Mouse (Mus musculus) thymus, postnatal 14 days (tissue): Measurements from ENCODE around the gene Lad1.
A peak's percentile ranks its signal among the peaks of the same experiment; 100 is the strongest.

Experiments used
- DNase-seq: peaks from one replicate; pipeline ENCODE4 v3.0.0; 2021

Gene Lad1

DNA sequence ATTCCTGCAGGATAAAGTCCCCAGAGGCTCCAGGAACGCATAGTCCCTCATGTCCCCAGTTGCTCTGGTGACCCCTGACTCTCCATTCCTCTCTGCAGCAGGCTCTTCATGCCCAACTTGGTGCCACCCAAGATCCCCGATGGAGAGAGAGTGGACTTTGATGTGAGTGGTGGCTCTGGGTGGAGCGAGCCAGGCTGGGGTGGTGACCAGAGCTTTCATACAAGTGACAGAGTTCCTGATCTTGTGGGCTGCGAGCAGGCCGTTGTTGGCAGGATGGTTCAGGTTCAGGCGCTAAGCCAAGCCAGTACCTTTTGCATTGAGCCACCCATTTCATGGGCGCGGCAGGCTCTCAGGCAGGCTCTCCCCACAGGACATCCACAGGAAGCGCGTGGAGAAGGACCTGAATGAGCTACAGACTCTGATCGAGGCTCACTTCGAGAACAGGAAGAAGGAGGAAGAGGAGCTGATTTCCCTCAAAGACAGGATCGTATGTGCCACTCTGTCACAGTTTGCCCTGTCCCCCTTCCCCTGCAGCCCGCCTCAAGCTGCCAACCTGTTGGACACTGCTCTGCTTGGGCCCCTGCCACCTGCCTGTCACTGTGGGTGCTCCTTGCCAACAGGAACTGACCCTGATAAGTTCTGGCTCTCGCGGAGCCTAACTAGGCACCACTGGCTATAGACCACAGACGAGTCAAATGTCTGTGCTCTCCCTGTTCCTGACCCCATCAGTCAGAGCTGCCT, 29.4 kb downstream of the Lad1 start:
- no peak for DNase-seq

DNA sequence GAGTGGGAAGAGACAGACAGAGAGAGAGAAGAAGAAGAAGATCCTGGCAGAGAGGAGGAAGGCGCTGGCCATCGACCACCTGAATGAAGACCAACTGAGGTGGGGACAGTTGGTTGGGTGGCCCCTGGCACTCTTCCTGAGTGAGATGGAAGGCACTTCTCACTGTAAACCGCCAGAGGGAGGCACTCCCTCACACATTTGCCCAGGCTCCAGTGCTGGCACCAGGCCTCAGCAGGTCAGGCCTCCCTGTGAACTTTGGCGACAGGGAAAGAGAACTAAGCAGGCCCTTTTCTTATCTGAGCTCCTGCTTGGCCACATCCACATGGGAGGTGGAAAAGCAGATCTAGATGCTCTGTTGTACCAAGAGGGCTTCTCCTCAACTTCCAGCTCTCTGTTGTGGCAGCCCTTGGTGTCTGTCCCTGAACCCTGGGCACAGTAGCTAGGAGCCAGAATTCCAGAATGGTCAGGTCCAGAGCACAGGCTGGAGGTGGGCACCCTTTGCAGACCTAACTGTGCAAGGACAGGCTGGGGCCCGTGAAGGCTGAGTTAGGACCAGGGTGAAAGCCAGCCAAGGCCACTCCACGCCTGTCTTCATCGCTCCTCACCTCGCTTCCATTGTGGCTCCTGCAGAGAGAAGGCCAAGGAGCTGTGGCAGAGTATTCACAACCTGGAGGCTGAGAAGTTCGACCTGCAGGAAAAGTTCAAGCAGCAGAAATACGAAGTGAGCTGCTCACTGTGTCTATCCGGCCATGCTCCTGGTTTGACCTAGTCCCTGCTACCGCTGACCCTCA, 32.5 kb downstream of the Lad1 start:
- DNase-seq = peak; percentile 13

DNA sequence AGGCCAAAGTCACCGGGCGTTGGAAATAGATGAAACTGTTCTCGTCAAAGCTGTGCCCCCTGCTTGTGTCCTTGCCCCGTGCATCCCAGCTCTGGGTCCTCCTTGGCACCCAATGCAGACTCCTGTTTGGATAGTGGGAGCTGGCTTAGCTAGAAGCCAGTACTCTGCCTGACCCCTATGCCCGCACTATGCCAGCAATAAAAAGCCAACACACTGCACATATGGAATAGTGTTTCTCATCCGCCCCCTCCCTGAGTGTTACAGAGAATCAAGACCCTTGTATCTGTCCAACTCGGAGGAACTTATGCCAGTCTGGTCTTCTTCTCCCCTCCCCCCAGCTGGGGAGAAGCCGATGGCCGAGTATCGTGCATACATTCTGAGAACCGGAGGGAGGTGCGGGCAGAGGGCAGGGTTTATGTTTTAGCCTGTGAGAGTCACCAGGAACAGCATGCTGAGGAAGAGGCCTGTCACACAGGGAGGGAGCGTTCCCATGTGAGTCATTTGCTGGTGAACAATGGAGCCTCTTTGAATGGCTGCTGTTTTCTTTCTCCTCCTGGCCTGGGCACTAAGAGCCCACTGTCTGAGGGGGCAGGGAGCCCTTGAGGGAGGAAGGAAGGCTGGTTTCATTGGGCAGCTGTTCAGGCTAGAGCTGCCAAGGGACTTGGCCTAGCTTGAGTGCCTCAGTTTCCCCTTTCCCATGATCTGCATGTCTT, 33.8 kb downstream of the Lad1 start:
- DNase-seq = no peak

DNA sequence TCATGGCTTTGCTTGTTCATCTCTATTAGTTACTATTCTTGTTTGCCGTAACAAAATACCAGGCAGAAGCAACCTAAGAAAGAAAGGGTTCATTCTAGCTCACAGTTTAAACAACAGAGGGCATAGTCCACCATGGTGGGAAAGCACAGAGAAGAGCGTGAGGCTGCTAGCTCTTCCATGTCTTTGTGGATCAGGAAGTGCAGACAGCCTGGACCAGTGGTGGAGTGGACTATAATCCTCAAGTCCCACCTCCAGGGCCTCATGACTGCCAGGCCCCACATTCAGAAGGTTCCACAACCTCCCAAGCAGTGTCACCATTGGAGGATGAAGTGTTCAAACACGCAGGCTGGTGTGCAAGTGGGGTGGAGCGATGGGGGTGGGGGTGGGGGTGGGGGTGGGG, 34.8 kb downstream of the Lad1 start:
- DNase-seq = no peak

DNA sequence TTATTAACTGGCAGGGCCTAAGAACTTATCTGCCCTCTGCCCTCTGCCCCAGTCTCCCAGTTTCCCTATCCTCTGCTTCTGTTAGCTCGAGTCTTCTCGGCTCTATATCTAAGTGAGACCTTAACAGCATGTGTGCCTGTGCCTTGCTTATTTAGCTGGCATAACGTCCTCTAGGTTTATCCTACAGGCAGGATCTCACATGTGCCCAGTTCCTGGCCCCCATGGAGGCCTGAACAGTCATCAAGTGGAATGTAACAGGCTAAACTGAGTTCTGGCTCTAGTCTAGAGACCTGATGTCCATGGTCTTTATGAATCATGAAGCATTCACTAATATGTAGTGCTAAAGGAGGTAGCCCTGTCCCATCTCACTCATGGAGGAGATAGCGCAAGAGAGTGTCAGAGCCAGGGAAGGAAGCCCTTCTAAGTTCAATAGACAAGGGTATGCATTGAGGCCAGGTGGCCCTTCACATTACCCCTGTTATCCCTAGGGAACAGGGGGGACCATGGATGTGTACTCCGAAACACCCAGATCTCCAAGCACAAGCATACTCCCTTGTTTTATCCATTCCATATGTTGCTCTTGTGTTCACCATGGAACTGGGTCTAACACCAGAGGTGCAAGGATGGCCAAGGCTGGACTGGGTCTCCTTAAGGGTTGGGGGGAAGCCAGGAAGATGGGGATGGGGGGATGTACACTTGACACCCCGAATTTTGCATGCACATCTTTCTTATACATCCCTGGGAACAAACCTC, 36.4 kb downstream of the Lad1 start:
- DNase-seq = no peak

DNA sequence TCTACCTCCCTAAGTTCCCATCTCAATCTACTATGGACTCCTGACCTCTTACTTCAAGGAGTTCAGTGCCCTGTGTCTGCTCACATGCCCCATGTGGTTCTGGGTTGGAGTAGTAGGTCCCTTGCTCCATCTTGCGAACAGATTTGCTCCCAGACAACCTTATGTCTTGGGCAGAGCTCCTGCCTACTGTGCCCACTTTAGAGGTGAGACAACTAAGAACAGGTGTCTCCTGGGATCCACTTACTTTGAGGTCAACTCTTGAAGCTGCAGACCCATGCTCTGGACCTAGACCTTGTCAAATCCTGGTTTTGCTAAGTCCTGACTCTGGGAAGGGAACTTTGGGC, 36.9 kb downstream of the Lad1 start:
- no peak for DNase-seq

DNA sequence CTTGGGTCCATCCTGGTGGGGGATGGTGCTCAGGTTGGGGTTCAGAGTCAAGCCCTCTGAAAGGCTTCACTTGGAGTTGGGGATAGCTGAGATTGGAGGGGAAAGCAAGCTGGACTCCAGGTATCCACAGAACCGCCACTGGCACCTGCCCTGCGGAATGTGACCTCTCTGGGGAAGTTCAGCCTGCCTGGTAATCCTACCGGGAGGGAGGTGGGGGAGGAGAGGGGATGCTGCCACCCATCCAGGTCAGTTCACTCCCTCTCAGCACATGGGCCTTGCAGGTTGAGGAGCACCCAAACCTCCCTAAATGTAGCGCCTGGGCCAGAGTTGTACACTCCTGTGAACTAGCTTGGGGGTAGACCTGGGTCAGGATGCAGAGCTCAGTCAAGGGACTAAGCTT, 37.7 kb downstream of the Lad1 start:
- DNase-seq = no peak

DNA sequence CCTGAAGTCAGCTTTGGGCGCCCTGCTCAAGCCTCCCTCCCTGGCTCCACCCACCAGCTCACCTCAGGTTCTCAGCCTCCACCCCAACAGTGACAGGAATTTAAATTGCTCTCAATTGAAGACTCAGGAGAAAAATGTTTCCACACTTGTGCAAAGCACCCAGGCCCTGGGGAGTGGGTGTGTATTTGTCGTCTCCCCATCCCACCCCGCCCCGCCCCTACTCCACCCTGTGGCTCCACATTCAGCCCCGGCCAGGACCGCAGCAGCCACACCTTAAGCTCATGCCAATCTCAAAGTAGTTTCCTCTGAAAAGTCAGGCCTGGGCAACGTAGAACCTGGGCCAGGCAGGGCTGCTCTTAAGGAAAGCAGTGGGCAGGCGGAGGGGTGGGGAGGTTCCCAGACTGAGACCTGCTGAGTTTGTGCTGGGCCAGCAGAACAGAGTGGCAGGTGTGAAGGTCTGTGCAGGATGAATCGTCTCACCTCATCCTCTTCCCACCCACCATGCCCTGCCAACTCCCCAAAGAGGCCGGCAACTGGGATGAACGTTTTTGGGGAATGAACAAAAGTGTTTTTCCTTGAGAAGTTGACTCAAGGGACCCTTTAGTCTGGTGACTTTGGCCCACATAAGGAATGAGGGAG, 38.9 kb downstream of the Lad1 start:
- DNase-seq = no peak

DNA sequence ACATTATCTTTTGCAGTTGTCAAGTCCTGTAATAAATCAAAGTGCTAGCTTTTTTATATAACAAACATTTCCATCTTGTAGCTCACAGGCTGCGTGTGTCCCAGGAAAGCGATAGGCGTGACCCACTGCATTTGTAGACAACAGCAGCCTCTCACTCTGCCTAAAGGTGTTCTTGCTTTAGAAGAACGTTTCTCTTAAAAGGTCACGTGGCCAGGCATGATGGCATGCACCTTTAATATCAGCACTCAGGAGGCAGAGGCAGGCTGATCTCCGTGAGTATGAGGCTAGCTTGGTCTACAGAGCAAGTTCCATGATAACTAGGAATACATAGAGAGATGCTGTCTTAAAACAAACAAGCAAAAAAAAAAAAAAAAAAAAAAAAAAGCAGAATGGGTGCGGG, 40.1 kb downstream of the Lad1 start:
- no peak for DNase-seq

DNA sequence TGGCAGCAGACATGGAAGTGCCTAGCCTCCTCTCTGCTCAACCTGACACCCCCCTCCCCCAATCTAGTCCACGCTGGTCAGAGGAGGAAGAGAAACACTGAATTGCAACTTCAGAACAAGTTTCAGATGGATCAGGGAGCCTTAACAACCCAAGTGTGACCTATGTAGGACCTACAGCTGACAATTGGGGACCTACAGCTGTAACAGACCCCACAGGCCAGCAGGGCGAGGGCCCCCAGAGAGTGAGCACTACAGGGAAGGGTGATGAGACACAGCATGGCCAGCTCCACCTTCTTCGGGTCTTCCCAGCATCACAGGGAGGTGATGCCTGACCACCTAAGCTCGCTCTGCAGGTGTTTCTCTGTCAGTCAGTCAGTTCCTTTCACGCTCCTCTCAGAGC, 42.7 kb downstream of the Lad1 start:
- no peak for DNase-seq

DNA sequence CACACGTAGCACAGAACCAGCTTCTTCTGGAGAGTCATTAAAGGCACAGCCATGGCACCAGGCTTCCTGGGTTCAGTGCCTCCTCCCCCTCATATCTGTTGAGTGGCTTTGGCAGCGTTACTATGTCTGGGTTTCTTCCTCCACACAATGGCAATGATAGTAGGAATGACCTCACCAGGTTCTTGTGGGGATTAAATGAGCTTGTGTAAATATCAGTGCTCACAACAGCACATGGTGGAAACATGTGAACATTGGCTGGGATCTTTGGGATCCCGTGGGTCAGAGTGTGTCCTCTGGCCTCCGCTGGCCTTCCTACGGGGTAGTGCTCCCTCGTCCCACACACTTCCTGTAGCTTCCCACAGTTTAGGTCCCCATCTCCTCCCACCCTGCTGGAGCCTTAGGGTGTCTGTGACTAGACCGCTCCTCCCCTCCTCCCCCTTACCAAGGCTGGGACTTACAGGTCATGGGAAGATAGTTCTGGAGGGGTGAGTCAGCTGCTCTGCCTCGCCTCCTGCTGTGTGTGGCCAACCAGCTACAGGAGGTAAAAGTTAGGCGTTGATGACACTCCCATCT, 43.7 kb downstream of the Lad1 start:
- no peak for DNase-seq

DNA sequence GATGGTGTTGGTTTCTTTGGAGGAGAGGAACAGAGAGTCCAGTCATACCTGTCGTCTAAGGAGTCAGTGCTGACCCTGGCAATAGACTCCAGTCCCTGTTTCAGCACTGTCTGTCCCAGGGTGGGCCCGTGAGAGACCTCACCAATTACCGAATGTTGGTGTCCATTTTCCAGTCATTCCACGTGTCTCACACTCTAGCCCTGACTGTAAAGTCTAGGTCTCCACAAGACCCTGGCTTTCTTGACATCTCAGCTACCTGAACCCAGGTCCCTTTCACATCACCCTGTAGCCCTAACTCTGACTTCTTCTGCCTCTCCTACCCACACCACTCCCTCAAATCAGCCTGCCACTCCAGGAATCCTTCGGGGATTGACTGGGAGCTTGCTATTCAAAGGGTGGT, 44.2 kb downstream of the Lad1 start:
- no peak for DNase-seq

DNA sequence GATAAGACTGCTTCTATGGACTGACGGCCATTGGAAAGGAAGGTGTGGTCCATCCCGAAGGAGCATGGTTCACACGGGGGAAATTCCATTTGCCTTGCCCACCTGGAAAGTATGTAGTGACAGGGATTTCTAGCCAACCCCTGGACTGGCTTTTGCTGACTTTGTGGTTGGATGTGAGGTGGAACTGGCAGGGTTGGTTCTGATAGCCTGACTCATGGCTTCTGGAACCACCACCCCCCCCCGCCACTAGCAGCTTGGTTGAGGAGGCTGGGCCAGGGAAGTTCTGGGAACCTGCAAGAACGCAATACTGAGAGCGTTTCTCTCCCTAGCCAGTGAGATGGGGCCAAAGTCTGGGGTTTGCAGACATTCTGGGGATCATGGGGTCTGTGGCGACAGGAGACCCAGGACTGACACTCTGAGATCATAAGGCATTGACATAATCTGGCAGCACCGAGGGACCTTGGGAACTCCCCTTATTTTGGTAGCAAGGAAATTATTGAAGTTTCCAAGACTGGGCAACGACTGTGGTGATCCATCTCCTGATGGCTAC, 45.5 kb downstream of the Lad1 start:
- DNase-seq = no peak

DNA sequence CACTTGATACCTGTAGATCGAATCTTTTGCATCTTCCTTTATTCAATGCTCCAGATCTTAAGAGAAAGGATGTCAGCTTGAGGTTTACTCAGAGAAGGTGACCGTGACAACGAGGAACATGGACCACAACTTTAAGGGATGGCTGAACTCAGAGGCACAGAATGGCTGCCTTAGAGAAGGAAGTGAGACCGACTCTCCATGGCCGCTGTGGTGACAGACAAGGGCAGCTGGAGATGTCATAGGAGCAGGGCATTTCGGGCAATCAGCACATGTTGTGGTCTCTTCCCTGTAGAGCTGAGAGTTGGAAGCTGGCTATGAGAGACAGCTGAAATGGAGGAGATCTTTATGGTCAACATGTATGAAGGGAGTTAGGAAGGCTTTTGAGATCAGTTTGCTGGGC, 46.4 kb downstream of the Lad1 start:
- no peak for DNase-seq

DNA sequence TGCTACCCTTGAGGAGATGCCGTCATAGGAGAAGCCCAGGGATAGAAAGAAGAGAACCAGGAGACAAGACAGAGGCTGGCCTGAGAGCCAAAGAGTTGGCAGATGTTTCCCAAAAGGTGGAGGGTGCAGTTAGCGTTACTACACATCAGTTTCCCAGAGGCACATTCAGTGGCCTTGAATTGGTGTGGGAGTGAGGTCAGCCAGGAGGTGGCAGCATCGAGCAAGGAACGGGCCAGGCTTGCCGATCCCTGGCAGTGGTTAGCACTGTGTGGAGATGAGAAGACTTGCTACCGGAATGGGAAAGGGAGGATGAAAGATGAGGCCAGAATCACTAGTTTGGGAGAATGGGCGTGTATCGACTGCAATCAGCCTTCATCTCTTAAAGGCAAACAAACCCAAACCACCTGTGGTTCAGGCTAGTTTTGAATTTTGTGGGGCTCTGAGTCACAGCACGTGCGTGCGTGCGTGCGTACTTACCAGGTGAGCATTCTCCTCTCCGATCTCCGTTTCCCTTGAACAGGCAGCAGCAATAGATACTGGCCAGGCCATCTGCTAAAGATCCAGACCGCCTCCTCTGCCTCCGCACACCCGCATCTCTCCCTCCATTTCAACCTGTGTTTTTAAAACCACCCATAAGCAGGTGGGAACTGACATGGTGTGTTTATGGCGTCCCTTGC, 47.3 kb downstream of the Lad1 start:
- DNase-seq = peak; percentile 76

DNA sequence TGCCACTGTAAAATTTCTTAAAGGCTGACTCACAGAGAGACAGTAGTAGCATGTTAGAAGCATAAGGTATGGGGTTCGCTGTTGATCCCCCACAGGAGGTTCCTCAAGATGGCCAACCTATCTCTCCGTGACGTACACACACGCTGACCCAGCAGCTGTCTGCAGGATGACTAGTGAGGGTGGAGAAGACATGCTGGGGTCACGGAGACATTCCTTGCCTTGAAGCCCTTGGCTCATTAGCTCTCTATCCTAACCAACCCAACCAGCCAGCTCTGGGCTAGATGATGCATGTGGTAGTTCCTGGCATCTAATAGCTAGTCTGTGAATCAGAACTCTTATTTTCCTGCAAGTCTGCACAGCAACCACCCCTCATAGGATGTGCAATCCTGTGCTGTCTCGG, 50.2 kb downstream of the Lad1 start:
- no peak for DNase-seq

DNA sequence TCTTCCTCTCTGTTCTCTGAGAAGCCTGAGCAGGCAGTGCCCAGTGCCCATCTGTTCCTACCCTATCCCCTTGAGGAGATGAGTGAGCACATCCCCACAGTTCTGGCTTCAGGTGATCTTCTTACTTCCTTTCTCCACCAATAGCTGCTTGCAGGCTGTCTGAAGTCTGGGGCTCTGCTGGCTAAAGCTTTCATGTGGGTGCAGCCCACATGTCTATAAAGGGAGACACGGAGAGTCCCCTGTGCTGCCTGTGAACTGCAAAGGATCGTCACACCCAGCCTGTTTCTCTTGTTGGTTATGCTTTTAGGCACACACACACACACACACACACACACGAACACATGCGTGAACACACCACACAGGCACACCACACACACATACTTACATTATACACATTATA, 54.6 kb downstream of the Lad1 start:
- DNase-seq = no peak

DNA sequence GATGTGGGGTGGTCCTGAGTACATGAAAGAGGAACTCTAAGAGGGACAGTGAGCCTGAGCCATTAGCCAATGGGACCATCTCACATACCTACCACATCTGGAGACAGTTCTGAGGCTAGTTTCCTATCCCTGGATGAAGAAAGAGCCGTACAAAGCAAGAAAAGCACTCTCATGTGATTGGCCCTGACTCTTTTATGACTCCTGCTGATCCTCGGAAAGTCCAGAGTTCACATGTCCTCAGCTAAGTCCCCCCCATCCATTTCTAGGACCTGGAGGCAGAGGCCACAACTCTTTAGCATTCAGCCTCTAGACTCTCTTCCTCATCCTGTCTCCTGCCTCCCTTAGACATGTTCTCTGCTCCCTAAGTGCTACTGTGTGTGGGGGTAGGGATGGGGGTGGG, 58.9 kb downstream of the Lad1 start:
- no peak for DNase-seq

DNA sequence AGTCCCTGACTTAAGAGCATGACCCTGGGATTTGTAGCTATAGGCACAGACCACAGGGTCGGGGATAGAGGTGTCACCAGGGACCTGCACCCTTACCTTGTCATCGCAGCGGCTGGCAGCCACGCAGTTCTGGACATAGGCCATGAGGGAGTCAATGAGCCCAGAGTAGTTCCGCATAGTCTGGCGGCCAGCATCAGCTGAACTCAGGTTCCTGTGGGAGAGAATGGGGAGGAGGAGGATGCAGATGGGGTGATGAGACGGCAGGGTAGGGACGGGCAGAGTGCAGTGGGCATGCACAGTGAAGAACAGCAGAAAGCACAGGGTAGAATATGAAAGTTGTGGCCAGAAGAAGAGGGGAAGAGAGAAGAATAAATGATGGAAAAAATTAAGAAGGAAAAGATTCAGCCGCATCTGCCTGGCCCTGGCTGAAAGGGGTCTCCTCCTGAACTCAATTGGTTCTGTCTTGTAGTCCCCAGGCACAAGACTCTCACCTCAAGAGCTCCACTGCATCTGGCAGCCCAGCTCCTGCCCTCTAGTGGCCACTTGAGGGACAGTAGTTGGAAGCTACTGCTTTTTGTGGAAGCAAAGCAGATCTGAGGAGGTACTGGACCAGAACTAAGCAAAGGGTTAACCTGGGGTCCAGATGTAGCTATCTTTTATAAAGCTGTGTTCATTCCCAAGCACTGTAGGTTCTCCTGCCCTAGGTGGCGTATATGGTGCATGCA, 64.1 kb downstream of the Lad1 start:
- peak; percentile 69 for DNase-seq
